Mouse (Mus musculus) gastrocnemius, adult 2 months (tissue): ENCODE data around the gene Car6. TPM values are rescaled to one million over a fixed set of nuclear protein-coding genes. Genes with fewer than 3 reads are reported as not detected.

ENCODE experiments used
- DNase-seq: peaks from one replicate; pipeline ENCODE4 v3.0.0; 2022
- H3K27ac ChIP-seq: fragments of 200-600 bp; 2 replicates; pipeline ENCODE4 v1.8.1; 2022; ENCODE audit warnings: mild to moderate bottlenecking
- H3K4me3 ChIP-seq: fragments of 200-600 bp; 2 replicates; pipeline ENCODE4 v1.8.1; 2022; ENCODE audit warnings: mild to moderate bottlenecking, moderate library complexity
- CTCF ChIP-seq: fragments of 200-600 bp; IDR thresholded peaks from 2 replicates; pipeline ENCODE4 v1.8.1; 2022; ENCODE audit warnings: antibody characterized with exemption, mild to moderate bottlenecking, moderate library complexity
- intact Hi-C: fragments of 180-260 bp; cut with DNase I; formaldehyde crosslinking; loops from one replicate; pipeline ENCODE4 v1.15.1; 2025
- total RNA-seq, 2 experiments: library from RNA; stranded (reverse); gene quantifications; 2 replicates each; pipeline ENCODE4 v1.2.3; 2021

Car6 gene
- total RNA-seq, 2 experiments from 2014 or later = not detected

DNA sequence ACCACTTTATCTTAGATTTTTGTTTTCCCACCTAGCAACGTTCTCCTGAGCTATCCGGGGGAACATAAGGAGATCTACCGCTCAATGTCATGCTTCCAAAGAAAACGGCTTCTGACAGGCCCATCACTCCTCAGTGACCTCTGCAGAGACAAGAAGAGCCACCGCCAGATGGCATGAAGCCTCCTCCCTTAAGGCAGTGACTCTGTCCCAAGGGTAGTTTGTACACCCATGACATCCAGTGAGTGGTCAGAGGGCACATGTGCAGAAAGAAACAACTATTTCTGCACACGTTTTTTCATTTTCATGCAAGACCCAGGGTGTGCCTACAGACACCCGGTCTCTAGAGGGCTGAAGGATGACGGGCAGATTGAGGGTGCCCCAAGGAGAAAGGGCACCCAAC is 9.2 kb upstream of the Car6 start:
- intact Hi-C loops = loop anchor here (2.0 kb wide), 1 partner anchor 32 kb away; no protein-coding TSS in a partner anchor

DNA sequence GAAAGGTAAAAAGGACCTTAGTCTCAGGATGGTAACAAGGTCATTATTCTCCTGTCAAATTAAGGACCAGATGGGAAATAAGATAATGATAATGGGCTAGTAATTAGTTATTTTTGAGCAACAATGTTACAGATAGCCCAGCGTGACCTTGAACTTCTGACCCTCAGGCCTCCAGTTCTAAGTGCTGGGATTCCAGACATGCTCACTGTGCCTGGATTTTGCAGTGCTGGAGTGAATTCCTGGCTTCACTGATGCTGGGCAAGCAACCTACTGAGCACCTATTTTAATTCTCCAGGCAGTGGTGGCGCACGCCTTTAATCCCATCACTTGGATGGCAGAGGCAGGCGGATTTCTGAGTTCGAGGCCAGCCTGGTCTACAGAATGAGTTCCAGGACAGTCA is 8.6 kb upstream of the Car6 start:
- DNase-seq = no peak
- no peak overlapping the region for H3K27ac ChIP-seq
- intact Hi-C loops = loop anchor here (2.0 kb wide), 1 partner anchor 31 kb away; no protein-coding TSS in a partner anchor
- no peak overlapping the region for H3K4me3 ChIP-seq
- no peak for TF ChIP-seq CTCF

More for the DNA sequence above, 9.2 kb upstream of the Car6 start:
- Histone ChIP-seq H3K27ac (no peak overlapping the region), H3K4me3 (no peak overlapping the region)
- TF ChIP-seq CTCF = no peak
- no peak for DNase-seq

DNA sequence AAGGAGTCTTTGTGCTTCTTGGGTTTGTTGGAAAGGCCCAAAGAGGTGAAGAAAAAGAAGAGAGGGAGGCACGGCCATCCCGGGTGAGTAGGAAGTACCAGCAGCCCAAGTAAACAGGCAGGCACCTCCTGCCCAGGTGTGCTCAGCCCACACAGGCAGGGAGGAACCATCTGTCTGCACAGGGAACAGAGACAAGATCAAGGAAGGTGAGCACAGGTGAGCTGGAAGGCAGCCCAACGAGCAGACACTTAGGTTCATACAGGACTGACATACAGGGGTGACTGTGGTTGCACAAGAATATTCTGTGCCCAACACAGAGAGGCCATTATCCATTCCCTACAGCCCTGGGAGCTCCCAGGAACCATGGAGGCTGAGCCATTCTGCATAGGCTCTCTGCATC is 3.7 kb upstream of the Car6 start:
- no peak for TF ChIP-seq CTCF
- DNase-seq = no peak
- no peak overlapping the region for H3K27ac ChIP-seq
- no peak overlapping the region for H3K4me3 ChIP-seq
- intact Hi-C loops = no loop called here

DNA sequence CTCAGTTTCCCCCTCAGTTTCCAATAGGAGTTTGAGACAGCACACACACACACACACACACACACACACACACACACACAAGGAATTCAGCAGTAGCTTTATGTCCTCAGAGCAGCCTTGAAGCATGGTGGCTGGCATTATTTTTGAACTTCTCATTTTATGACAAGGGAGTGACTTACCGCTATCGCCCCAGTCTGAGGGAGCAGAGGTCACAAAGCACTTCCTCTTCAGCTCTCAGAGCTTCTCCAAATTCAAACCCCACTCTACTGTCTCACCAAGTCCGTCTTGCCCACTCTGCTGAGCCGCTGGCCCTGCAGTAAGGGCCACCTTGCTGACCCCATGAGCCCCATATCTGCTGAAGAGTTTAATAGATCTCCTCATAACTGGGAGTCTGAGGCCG is 1.6 kb upstream of the Car6 start:
- H3K27ac ChIP-seq = no peak overlapping the region
- TF ChIP-seq CTCF = no peak
- no peak for DNase-seq
- intact Hi-C loops = no loop called here
- H3K4me3 ChIP-seq = no peak overlapping the region

DNA sequence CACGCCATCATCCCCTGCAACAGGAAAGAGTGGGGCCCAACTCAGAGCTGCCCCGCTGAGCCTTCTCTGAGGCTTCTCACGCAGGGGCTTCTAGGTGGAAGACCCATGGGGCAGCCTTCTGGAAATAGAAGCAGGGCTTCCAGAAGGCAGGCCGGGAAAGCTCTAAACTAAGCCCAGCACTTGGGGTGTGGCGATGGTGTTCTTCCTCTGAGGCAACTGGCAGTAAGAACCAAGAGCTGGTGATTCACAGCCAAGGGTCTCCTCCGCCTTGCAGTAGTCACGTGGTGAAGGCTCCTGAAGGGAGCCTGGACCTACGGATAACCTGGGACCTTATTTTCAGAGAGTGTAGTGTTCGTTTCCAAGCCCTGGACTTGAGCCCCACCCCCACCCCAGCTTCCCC is 2.9 kb downstream of the Car6 start:
- no peak overlapping the region for H3K4me3 ChIP-seq
- no peak overlapping the region for H3K27ac ChIP-seq
- TF ChIP-seq CTCF = no peak
- intact Hi-C loops = no loop called here
- no peak for DNase-seq

DNA sequence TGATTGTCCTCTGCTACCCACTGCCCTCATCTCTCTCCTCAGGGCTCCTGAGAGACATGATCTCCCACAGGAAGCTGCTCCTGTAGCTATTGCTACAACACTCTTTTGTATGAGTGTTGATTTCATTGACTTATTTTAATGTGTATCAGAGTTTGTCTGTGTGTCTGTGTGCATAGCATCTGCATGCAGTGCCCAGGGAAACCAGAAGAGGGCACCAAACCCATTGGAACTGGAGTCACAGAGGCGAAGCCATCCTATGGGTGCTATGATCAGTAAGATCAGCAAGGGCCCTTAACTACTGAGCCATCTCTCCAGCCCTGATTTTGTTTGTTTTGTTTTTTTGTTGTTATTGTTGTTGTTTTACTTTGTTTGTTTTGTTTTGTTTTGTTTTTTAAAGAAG is 7.2 kb downstream of the Car6 start:
- intact Hi-C loops = no loop called here
- peak; percentile 42 for DNase-seq

DNA sequence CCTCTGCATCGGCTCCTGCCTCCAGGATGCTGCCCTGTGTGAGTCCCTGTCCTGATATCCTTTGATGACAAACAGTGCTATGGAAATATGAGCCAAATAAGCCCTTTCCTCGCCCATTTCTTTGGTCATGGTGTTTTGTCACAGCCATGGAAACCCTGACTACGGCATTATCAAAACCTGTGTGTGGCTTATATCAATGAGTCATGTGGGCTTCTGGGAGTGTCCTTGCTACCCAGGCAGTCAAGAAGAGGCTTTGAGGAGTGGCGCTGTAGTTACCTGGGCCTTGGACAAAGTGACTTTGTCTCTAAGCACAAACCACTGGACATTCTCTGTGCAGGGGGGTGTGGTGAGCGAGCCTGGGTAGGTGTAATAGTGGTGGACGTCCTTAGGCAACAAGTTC is 8.9 kb downstream of the Car6 start:
- no peak overlapping the region for H3K27ac ChIP-seq
- no peak for TF ChIP-seq CTCF
- DNase-seq = no peak
- no peak overlapping the region for H3K4me3 ChIP-seq
- intact Hi-C loops = no loop called here

More for the DNA sequence above, 7.2 kb downstream of the Car6 start:
- TF ChIP-seq CTCF = peak; percentile 70
- no peak overlapping the region for H3K4me3 ChIP-seq
- H3K27ac ChIP-seq = no peak overlapping the region

DNA sequence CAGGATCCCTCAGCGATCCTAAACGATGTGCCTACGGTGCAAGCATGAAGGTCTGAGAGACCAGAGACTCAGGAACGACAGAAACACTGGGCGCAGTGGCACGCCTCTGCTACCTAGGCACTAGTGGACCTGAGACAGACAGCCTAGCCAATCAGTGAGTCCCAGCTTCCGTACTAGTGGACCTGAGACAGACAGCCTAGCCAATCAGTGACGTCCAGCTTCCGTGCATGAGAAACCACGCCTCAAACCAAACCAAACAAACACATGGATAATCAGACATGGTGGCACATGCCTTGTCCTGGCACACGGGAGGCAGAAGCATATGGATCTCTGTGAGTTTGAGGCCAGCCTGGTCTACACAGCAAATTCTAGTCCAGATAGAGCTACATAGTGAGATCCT is 12.9 kb downstream of the Car6 start:
- no peak for DNase-seq
- no peak overlapping the region for H3K27ac ChIP-seq
- no peak for TF ChIP-seq CTCF
- H3K4me3 ChIP-seq = no peak overlapping the region
- intact Hi-C loops = no loop called here

DNA sequence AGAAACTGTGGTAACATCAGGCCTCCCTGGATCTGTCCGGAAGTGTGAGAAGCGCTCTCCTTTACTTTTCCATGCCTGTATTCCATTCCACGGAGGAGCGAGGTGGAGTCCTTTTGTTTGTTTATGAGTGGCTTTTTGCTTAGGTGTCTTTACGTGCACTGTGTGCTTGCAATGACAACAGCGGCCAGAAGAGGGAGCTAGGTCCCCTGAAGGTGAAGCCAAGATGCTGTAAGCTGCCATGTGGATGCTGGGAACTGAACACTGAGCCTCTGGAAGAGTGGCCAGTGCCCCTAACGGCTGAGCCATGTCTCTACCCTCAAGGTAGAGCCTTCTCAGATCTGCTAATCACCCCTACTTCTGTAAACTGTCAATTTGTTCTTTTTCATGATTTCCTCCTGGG is 19.8 kb downstream of the Car6 start:
- Histone ChIP-seq H3K27ac (no peak overlapping the region), H3K4me3 (no peak overlapping the region)
- DNase-seq = no peak
- no peak for TF ChIP-seq CTCF
- intact Hi-C loops = no loop called here

DNA sequence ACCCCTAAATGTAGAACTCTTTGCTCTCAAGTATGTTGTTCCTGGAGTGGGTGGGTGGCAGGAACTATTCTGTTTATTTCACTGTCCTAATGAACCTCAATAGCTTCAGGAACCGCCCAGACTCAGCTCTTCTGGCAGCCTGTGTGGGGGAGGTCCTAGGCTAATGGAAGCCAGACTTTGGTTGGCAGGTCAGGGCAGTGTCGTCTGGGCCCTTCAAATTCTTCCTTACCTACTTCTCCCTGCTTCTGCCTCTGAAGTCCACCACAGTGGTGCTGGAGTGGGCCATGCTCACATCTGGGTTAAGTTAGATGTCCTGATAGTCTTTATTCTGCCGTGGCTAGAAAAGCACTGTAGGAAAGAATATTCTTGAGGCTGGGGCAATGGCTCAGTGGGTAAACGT is 23.0 kb downstream of the Car6 start:
- Histone ChIP-seq H3K4me3 (no peak overlapping the region), H3K27ac (peak overlapping the region; percentile 63)
- no peak for DNase-seq
- intact Hi-C loops = loop anchor here (2.0 kb wide), 1 partner anchor 33 kb away; no protein-coding TSS in a partner anchor
- TF ChIP-seq CTCF = no peak

DNA sequence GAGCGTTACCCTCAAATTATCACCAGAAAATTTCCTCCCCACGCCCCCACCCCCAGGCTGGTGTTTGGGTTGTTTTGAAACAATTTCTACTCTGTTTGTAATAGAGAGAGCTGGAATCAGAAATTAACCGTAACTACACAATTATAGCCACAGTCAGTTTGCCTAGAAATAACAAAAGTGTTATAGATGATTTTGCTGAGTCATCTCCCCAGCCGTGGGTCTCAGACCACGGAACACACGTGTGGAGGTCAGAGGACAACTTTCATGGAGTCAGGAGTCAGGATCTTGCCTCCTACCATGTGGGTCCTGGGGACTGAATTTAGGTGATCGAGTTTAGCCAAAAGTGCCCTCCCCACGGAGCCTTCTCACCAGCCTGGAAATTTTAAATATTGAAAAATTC is 24.0 kb downstream of the Car6 start:
- no peak overlapping the region for H3K4me3 ChIP-seq
- intact Hi-C loops = loop anchor here (2.0 kb wide), 1 partner anchor 72 kb away; no protein-coding TSS in a partner anchor
- no peak overlapping the region for H3K27ac ChIP-seq
- TF ChIP-seq CTCF = no peak
- no peak for DNase-seq

DNA sequence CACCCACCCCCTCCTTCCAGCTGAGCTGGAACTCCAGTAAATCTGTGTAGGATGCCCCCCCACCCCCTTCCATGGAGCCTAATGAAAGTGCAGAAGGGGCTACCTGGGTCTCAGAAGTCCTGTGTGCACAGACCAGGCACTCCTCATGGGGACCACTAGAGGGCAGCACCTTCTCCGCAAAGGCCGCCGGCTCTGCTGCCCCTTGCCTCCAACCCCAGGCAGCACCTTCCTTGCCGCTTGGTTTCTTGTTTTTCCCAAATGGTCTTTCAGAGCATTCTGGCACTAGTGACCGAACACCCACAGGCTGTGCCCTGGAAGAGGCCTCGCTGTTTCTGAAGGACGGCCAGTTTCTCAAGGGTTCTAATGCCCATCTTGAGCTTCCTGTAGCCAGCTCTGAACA is 24.6 kb downstream of the Car6 start:
- Histone ChIP-seq H3K27ac (no peak overlapping the region), H3K4me3 (peak overlapping the region; percentile 42)
- intact Hi-C loops = loop anchor here (1.0 to 2.0 kb wide), 2 partner anchors 43 to 72 kb away; no protein-coding TSS in a partner anchor
- peak; percentile 78 for TF ChIP-seq CTCF
- DNase-seq = peak; percentile 56

DNA sequence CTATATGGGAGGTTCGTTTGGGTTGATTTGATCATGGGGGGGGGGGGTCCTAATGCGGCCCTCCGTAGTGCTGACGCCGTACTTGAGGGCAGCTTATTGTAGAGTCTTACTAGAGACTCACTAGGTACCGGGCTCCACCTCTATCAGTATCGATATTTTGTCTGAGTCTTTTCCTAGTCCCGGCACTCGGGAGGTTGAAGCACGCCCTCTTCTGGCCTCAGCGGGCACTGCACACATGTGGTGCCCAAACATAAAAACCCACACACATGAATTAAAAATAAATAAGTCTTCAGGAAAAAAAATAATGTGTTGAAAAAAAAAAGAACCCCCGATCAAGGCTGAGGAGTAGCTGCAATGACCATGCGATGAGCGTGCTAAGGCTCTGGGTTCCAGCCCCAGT is 27.1 kb downstream of the Car6 start:
- no peak for DNase-seq
- peak; percentile 19; the same call in 1 of the 2 replicates for TF ChIP-seq CTCF

DNA sequence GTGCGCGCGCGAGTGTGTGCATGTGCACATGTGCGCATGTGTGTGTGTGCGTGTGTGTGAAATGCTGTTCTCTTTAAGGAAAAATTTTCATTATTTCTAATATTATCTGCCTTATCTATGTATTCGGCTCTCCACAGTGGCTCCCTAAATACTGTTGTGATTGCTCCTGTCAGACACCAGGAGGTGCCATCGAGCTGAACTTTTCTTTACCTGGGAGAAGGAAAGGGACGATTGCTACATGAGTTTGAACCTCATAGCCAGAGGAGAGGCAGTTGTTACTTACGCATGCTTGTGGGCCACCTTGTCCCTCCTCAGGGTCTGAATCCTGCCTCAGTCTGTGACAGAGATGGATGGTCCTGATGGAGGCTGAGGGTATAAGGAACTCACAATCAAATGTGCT is 27.9 kb downstream of the Car6 start:
- Histone ChIP-seq H3K4me3 (no peak overlapping the region), H3K27ac (no peak overlapping the region)
- intact Hi-C loops = no loop called here
- peak; percentile 53 for DNase-seq
- TF ChIP-seq CTCF = peak; percentile 72

More for the DNA sequence above, 27.1 kb downstream of the Car6 start:
- Histone ChIP-seq H3K4me3 (no peak overlapping the region), H3K27ac (no peak overlapping the region)
- intact Hi-C loops = no loop called here
